Mouse (Mus musculus): ENCODE measurements at regions not wholly inside any gene's neighbourhood (a gene's known extent, or its start where the extent isn't known, plus 50 kb on each side); places are given as distances from the start of the nearest gene placed in this dataset.
A peak's percentile ranks its signal among the peaks of the same experiment; 100 is the strongest.

- Histone ChIP-seq H3K9me3 (replicated peaks; ENCODE audit: low read length) (no peaks in the 10 kb centered on the region), H3K36me3 (replicated peaks in 1 of 2; ENCODE audit: control insufficient read depth in 1 of 2, insufficient read depth in 1 of 2, low read length in 1 of 2) (no peaks in the 10 kb centered on the region), H3K27me3 (replicated peaks) (no peaks in the 10 kb centered on the region), H3K79me2 (replicated peaks; ENCODE audit: control insufficient read depth, extremely low read depth, insufficient read depth, poor library complexity, severe bottlenecking) (no peaks in the 10 kb centered on the region), H3K9ac (ENCODE audit: insufficient read depth, low read depth) (no peak overlapping the region), H3K4me1 (ENCODE audit: control insufficient read depth in 1 of 2, insufficient read depth in 2 of 2) (peaks cover 7 to 33% of the 10 kb centered on the region in 2 experiments; a peak in 3 of 4 replicates), H3K4me3 (replicated peaks in 1 of 3; ENCODE audit: low read depth in 2 of 3, low read length in 2 of 3, poor library complexity in 1 of 3) (no peak overlapping the region), H3K27ac (ENCODE audit: insufficient read depth, low read depth) (no peak overlapping the region), H3K4me2 (ENCODE audit: insufficient read depth, low read depth, poor library complexity, severe bottlenecking) (no peak overlapping the region)
- TF ChIP-seq SIN3A (IDR thresholded peaks at IDR 0.05; ENCODE audit: low read length), result no peak
- no peak for TF ChIP-seq NRF1 (IDR thresholded peaks at IDR 0.05; ENCODE audit: low read depth, low read length)
- TF ChIP-seq CHD1 (IDR thresholded peaks at IDR 0.05; ENCODE audit: low read depth, low read length), result no peak
- TF ChIP-seq TBP (conservative IDR thresholded peaks at IDR 0.05; ENCODE audit: low read depth, low read length), result no peak
- TF ChIP-seq JUND (conservative IDR thresholded peaks at IDR 0.05; ENCODE audit: low read depth, low read length), result no peak
- TF ChIP-seq RAD21 (IDR thresholded peaks at IDR 0.05; ENCODE audit: low read depth, low read length), result no peak
- no peak for TF ChIP-seq MYC (IDR thresholded peaks at IDR 0.05; ENCODE audit: low read depth, low read length)
- no peak for TF ChIP-seq ZKSCAN1 (IDR thresholded peaks at IDR 0.05; ENCODE audit: borderline replicate concordance, low read depth, low read length)
- no peak for TF ChIP-seq POLR2AphosphoS2 (IDR thresholded peaks at IDR 0.05; ENCODE audit: low read depth, low read length)
- no peak for TF ChIP-seq SMC3 (IDR thresholded peaks at IDR 0.05; ENCODE audit: low read depth, low read length)
- dilution Hi-C loops (cut with MboI; ENCODE audit: extremely low pct_ligation_motif_present, extremely low pct_unique_long_range_greater_than_20kb, low sequenced_read_pairs) (no loop called here), in situ Hi-C loops (cut with MboI; ENCODE audit: low pct_ligation_motif_present, low pct_unique_long_range_greater_than_20kb, low sequenced_read_pairs) (no loop called here)
- no peak for DNase-seq (ENCODE audit: extremely low read depth)
These were observed 61.9 kb upstream of the Ap1s2 start for GRCm38 (mm10) chrX:163846890-163847289.

- Histone ChIP-seq H3K4me1 (ENCODE audit: control insufficient read depth in 1 of 2, insufficient read depth in 2 of 2) (peaks cover 7 to 33% of the 10 kb centered on the region in 2 experiments; a peak in 3 of 4 replicates), H3K27me3 (replicated peaks) (no peaks in the 10 kb centered on the region), H3K36me3 (replicated peaks in 1 of 2; ENCODE audit: control insufficient read depth in 1 of 2, insufficient read depth in 1 of 2, low read length in 1 of 2) (no peaks in the 10 kb centered on the region), H3K79me2 (replicated peaks; ENCODE audit: control insufficient read depth, extremely low read depth, insufficient read depth, poor library complexity, severe bottlenecking) (no peaks in the 10 kb centered on the region), H3K4me3 (replicated peaks in 1 of 3; ENCODE audit: low read depth in 2 of 3, low read length in 2 of 3, poor library complexity in 1 of 3) (no peak overlapping the region), H3K9me3 (replicated peaks; ENCODE audit: low read length) (no peaks in the 10 kb centered on the region), H3K9ac (ENCODE audit: insufficient read depth, low read depth) (no peak overlapping the region), H3K4me2 (ENCODE audit: insufficient read depth, low read depth, poor library complexity, severe bottlenecking) (no peak overlapping the region), H3K27ac (ENCODE audit: insufficient read depth, low read depth) (no peak overlapping the region)
- dilution Hi-C loops (cut with MboI; ENCODE audit: extremely low pct_ligation_motif_present, extremely low pct_unique_long_range_greater_than_20kb, low sequenced_read_pairs) (no loop called here), in situ Hi-C loops (cut with MboI; ENCODE audit: low pct_ligation_motif_present, low pct_unique_long_range_greater_than_20kb, low sequenced_read_pairs) (no loop called here)
- TF ChIP-seq EP300 (IDR thresholded peaks at IDR 0.05; ENCODE audit: low read length) (no peak), RAD21 (IDR thresholded peaks at IDR 0.05; ENCODE audit: low read depth, low read length) (peak; percentile 14; the same call in 1 of the 2 replicates), CTCF (conservative IDR thresholded peaks at IDR 0.05 in 1 of 2, IDR thresholded peaks at IDR 0.05 in 1 of 2; ENCODE audit: low read depth in 2 of 2, low read length in 2 of 2) (peak in 1 of 2 experiments; percentile 19; a peak in 2 of 4 replicates), USF2 (conservative IDR thresholded peaks at IDR 0.05; ENCODE audit: low read depth, low read length) (no peak), MXI1 (IDR thresholded peaks at IDR 0.05; ENCODE audit: low read depth, low read length) (no peak), ZKSCAN1 (IDR thresholded peaks at IDR 0.05; ENCODE audit: borderline replicate concordance, low read depth, low read length) (no peak), SMC3 (IDR thresholded peaks at IDR 0.05; ENCODE audit: low read depth, low read length) (peak; percentile 33), POLR2A (IDR thresholded peaks at IDR 0.05; ENCODE audit: low read depth, low read length) (no peak)
- DNase-seq (ENCODE audit: extremely low read depth), result no peak
These were observed 61.2 kb upstream of the Ap1s2 start for GRCm38 (mm10) chrX:163847651-163848050.
